Mouse (Mus musculus): ENCODE results near the gene Hnrnpf. TPM values are rescaled to one million over a fixed set of nuclear protein-coding genes. Genes with fewer than 3 reads are reported as not detected.
A peak's percentile ranks its signal among the peaks of the same experiment; 100 is the strongest.

The Hnrnpf gene
- polyA plus RNA-seq, 1 experiment from 2014 or later: 723 TPM

DNA sequence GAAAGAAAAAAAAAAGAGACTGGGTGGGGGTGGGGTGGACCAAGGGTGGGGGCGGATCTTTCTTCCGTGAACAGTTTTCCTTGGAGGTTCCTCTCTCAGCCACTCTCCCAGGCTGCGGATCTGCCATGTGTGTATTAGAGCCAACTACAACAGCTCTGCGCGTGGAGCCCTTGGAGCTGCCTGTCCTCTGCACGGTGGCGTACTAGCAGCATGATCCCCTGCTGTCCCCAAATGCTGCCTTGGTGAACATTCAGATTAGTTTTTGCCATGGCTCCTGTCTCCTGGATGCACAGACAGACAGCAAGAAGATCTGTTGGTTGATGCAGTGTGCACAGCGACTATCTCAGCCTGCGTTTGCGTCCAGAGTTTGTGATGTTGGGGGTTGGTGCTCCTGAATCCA lies 42.6 kb downstream of the Hnrnpf start:
- H3K4me3 ChIP-seq (ENCODE audit: low read depth, low read length): no peak overlapping the region
- no peak overlapping the region for H3K27ac ChIP-seq (ENCODE audit: low read depth, low read length)
- WGBS: 84% methylated on average over 10 of the region's 10 CpGs
- H3K27me3 ChIP-seq (ENCODE audit: control insufficient read depth, insufficient read depth, low read length): no peaks in the 10 kb centered on the region
- no peaks in the 10 kb centered on the region for H3K36me3 ChIP-seq (ENCODE audit: control insufficient read depth, insufficient read depth, low read length)
- ATAC-seq (ENCODE audit: low FRiP score) (no peak), DNase-seq (ENCODE audit: low spot score, missing footprints) (no peak)
- H3K4me2 ChIP-seq: no peak overlapping the region
- no peaks in the 10 kb centered on the region for H3K4me1 ChIP-seq (ENCODE audit: control insufficient read depth, insufficient read depth, low read length)
- no peak overlapping the region for H3K9ac ChIP-seq (ENCODE audit: low read length)
- H3K9me3 ChIP-seq (ENCODE audit: control insufficient read depth, low read length): no peaks in the 10 kb centered on the region

DNA sequence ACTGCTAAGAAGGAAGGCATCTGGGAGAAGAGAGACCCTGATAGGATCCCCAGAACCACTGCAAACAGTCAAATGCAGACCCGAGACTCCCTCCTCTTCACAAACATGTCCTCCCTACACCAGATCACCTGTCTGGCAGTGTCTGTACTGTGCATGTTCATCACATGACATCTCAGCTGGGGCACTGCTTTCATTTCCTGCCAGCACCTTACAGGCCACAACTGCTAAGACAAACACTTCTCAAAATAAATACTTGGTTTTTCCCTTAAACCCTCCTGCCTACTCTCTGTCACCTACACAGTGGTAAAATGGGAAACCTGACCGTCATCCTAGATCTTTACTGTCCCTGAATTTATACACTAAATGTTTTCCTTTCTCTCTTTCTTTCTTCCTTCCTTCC lies 43.8 kb downstream of the Hnrnpf start:
- H3K9me3 ChIP-seq (ENCODE audit: control insufficient read depth, low read length): no peaks in the 10 kb centered on the region
- H3K4me2 ChIP-seq: no peak overlapping the region
- no peaks in the 10 kb centered on the region for H3K36me3 ChIP-seq (ENCODE audit: control insufficient read depth, insufficient read depth, low read length)
- H3K4me1 ChIP-seq (ENCODE audit: control insufficient read depth, insufficient read depth, low read length): no peaks in the 10 kb centered on the region
- H3K9ac ChIP-seq (ENCODE audit: low read length): no peak overlapping the region
- no peak overlapping the region for H3K27ac ChIP-seq (ENCODE audit: low read depth, low read length)
- H3K27me3 ChIP-seq (ENCODE audit: control insufficient read depth, insufficient read depth, low read length): no peaks in the 10 kb centered on the region
- no peak overlapping the region for H3K4me3 ChIP-seq (ENCODE audit: low read depth, low read length)
- 89% methylated on average over 2 of the region's 2 CpGs for WGBS
- ATAC-seq (ENCODE audit: low FRiP score) (no peak), DNase-seq (ENCODE audit: low spot score, missing footprints) (no peak)

DNA sequence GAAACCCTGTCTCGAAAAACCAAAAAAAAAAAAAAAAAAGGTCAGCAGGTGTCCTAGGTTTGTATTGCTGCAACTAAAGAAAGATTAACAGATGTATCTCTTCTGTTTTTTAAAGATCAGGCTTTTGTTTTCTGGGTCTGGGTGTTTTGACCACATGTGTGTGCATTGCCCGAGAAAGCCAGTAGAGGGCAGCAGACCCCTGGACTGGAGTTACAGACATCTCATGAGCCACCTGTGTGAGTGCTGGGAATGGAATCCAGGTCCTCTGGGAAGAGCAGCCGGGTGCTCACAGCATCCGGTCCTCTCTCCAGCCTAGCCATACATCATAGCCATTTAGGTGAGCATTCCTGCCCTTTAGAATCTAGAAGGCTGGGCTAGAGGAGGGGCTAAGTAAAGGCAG lies 52.2 kb downstream of the Hnrnpf start:
- H3K9ac ChIP-seq (ENCODE audit: low read length): no peak overlapping the region
- H3K4me3 ChIP-seq (ENCODE audit: low read depth, low read length): no peak overlapping the region
- H3K9me3 ChIP-seq (ENCODE audit: control insufficient read depth, low read length): no peaks in the 10 kb centered on the region; the same call in 1 of the 2 replicates
- DNase-seq (ENCODE audit: low spot score, missing footprints) (peak; percentile 83), ATAC-seq (ENCODE audit: low FRiP score) (no peak)
- H3K4me1 ChIP-seq (ENCODE audit: control insufficient read depth, insufficient read depth, low read length): peaks cover 5% of the 10 kb centered on the region
- no peak overlapping the region for H3K4me2 ChIP-seq
- no peaks in the 10 kb centered on the region for H3K36me3 ChIP-seq (ENCODE audit: control insufficient read depth, insufficient read depth, low read length)
- WGBS: 80% methylated on average over 4 of the region's 4 CpGs
- H3K27me3 ChIP-seq (ENCODE audit: control insufficient read depth, insufficient read depth, low read length): no peaks in the 10 kb centered on the region
- H3K27ac ChIP-seq (ENCODE audit: low read depth, low read length): no peak overlapping the region

DNA sequence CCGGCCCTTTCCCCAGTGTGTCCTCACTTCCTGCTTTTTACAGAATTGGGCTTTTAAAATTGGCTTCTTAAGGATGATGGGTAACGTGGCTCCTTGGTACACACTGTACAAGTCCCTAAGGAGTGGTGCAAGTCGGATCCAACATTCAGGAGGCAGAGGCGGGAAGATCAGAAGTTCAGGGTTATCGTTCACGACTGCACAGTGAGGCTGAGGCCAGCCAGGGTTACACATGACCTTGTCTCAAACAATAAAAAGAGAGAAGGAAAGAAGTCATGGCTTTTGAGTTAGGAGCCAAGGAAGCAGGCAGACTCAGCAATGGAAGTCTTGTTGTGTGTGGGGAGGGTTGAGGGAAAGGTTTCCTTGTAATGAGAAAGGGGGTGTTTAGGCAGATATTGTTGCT lies 56.0 kb downstream of the Hnrnpf start:
- no peaks in the 10 kb centered on the region for H3K36me3 ChIP-seq (ENCODE audit: control insufficient read depth, insufficient read depth, low read length)
- DNase-seq (ENCODE audit: low spot score, missing footprints) (peak; percentile 79), ATAC-seq (ENCODE audit: low FRiP score) (no peak)
- no peak overlapping the region for H3K4me2 ChIP-seq
- peaks cover 5% of the 10 kb centered on the region for H3K4me1 ChIP-seq (ENCODE audit: control insufficient read depth, insufficient read depth, low read length)
- no peak overlapping the region for H3K4me3 ChIP-seq (ENCODE audit: low read depth, low read length)
- H3K27me3 ChIP-seq (ENCODE audit: control insufficient read depth, insufficient read depth, low read length): no peaks in the 10 kb centered on the region
- no peak overlapping the region for H3K27ac ChIP-seq (ENCODE audit: low read depth, low read length)
- H3K9me3 ChIP-seq (ENCODE audit: control insufficient read depth, low read length): no peaks in the 10 kb centered on the region; the same call in 1 of the 2 replicates
- no peak overlapping the region for H3K9ac ChIP-seq (ENCODE audit: low read length)
- whole genome bisulfite sequencing: 82% methylated on average over 6 of the region's 6 CpGs

DNA sequence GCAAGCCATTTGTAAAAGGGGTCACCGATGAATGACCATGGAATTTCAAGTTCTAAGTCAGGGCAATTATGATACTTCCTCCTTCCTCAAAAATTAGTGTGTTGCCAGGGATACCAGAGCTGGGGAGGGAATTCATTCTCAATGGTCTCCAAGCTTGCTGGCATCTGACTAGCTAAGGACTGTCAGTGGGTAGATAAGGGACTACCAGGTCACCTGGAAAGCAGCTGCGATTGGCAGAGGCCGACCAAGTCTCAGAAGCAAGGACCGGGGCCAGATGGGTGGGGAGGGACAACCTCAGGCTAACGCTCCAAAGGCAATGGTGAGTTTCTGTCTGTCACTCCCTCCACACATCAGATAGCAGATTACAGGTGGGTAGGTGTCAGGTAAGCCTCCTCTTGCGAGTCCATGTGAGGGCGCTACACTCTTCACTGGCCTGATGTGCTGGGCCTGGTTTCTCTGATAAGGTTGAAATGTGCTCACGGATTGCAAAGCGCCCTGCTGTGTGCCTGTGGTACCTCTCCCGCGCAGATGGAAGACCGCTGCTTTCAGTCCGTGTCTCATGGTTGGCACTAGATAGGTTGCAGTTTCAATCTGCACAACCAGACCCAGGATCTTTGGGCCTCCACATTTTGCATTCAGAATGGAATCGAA lies 56.9 kb downstream of the Hnrnpf start:
- Histone ChIP-seq H3K9me3 (ENCODE audit: control insufficient read depth, low read length) (no peaks in the 10 kb centered on the region; the same call in 1 of the 2 replicates), H3K4me2 (no peak overlapping the region), H3K4me3 (ENCODE audit: low read depth, low read length) (no peak overlapping the region), H3K9ac (ENCODE audit: low read length) (no peak overlapping the region), H3K36me3 (ENCODE audit: control insufficient read depth, insufficient read depth, low read length) (no peaks in the 10 kb centered on the region), H3K4me1 (ENCODE audit: control insufficient read depth, insufficient read depth, low read length) (peaks cover 5% of the 10 kb centered on the region), H3K27me3 (ENCODE audit: control insufficient read depth, insufficient read depth, low read length) (no peaks in the 10 kb centered on the region), H3K27ac (ENCODE audit: low read depth, low read length) (no peak overlapping the region)
- 19% methylated on average over 14 of the region's 14 CpGs for WGBS
- DNase-seq (ENCODE audit: low spot score, missing footprints) (peak; percentile 81), ATAC-seq (ENCODE audit: low FRiP score) (no peak)

DNA sequence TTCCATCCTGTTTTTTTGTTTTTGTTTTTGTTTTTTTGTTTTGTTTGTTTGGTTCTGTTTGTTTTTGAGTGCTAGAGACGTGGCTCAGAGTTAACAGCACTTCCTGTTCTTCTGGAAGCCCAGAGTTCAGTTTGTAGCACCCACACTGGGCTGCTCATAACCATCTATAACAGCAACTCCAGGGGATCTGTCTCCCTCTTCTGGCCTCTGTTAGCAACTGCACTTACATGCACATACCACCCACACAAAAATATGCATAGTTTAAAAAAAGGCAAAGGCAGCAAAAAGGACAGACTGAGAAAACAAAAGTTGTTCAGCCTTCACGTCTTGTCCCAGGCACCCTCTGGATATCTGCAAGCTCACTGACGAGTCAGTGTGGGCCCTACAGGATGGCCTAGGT lies 63.1 kb downstream of the Hnrnpf start:
- no peaks in the 10 kb centered on the region for H3K4me1 ChIP-seq (ENCODE audit: control insufficient read depth, insufficient read depth, low read length)
- no peak overlapping the region for H3K27ac ChIP-seq (ENCODE audit: low read depth, low read length)
- H3K9ac ChIP-seq (ENCODE audit: low read length): no peak overlapping the region
- no peaks in the 10 kb centered on the region for H3K9me3 ChIP-seq (ENCODE audit: control insufficient read depth, low read length)
- H3K4me3 ChIP-seq (ENCODE audit: low read depth, low read length): no peak overlapping the region
- H3K36me3 ChIP-seq (ENCODE audit: control insufficient read depth, insufficient read depth, low read length): no peaks in the 10 kb centered on the region
- ATAC-seq (ENCODE audit: low FRiP score) (no peak), DNase-seq (ENCODE audit: low spot score, missing footprints) (no peak)
- no peak overlapping the region for H3K4me2 ChIP-seq
- no peaks in the 10 kb centered on the region for H3K27me3 ChIP-seq (ENCODE audit: control insufficient read depth, insufficient read depth, low read length)
- WGBS: 80% methylated on average over 3 of the region's 3 CpGs

DNA sequence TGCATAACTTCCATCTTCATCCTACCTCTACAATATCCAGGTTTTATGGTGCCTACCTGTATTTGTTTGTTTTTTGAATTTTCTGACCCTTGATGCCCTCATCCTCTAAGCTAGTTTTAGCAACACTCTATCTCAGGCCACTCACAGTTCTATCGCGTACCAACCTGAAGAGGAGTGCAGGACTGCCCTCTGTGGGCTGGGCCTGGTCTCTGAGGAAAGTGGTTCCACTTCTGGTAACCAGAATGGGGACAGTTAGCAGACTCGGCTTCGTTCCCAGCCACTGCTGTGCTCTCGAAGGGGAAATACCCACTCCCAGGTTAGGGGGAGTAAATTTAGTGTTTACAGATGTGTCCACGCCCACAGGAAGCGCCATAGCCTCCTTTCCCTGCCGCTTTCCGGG lies 66.6 kb downstream of the Hnrnpf start:
- H3K27me3 ChIP-seq (ENCODE audit: control insufficient read depth, insufficient read depth, low read length): no peaks in the 10 kb centered on the region
- H3K36me3 ChIP-seq (ENCODE audit: control insufficient read depth, insufficient read depth, low read length): no peaks in the 10 kb centered on the region
- H3K4me1 ChIP-seq (ENCODE audit: control insufficient read depth, insufficient read depth, low read length): no peaks in the 10 kb centered on the region
- no peak overlapping the region for H3K27ac ChIP-seq (ENCODE audit: low read depth, low read length)
- no peak overlapping the region for H3K4me3 ChIP-seq (ENCODE audit: low read depth, low read length)
- H3K9me3 ChIP-seq (ENCODE audit: control insufficient read depth, low read length): no peaks in the 10 kb centered on the region
- no peak overlapping the region for H3K9ac ChIP-seq (ENCODE audit: low read length)
- DNase-seq (ENCODE audit: low spot score, missing footprints) (no peak), ATAC-seq (ENCODE audit: low FRiP score) (no peak)
- no peak overlapping the region for H3K4me2 ChIP-seq
- 63% methylated on average over 9 of the region's 9 CpGs for WGBS

Small RNAs within 50 kb of the gene (microRNA-seq; reads per million reads assigned to microRNA genes)
- not detected for gene Gm25535

Other genes starting within 250 kb of the Hnrnpf start
- gene Zfp637, start 59.1 kb upstream of the Hnrnpf start, polyA plus RNA-seq (2014; fragmentation: Nextera tagmentation; extraction: Ambion mirVana): 110 and 112 TPM in 2 replicates
- gene Zfp239, start 38.2 kb upstream of the Hnrnpf start, polyA plus RNA-seq (2014; fragmentation: Nextera tagmentation; extraction: Ambion mirVana): 11.8 and 12.5 TPM in 2 replicates
- gene Fxyd4, start 37.4 kb downstream of the Hnrnpf start, polyA plus RNA-seq (2014; fragmentation: Nextera tagmentation; extraction: Ambion mirVana): 1.4 and 2.1 TPM in 2 replicates
- 0.15 TPM in 1 of 2 replicates, not detected in the other for gene Rasgef1a, start 111.1 kb downstream of the Hnrnpf start, polyA plus RNA-seq (2014; fragmentation: Nextera tagmentation; extraction: Ambion mirVana)
- gene Csgalnact2, start 238.8 kb downstream of the Hnrnpf start, polyA plus RNA-seq (2014; fragmentation: Nextera tagmentation; extraction: Ambion mirVana): 8.1 and 8.2 TPM in 2 replicates